Mouse (Mus musculus): ENCODE data around the gene Rasgrp4. TPM values are rescaled to one million over a fixed set of nuclear protein-coding genes. Genes with fewer than 3 reads are reported as not detected.
"Not testable (repeated sequence)": the region's sequence is repeated elsewhere in the genome, so short reads cannot be mapped to it uniquely, and the experiment has no call there.

Rasgrp4 gene
- polyA plus RNA-seq, 1 experiment from 2014 or later = 0.76 TPM

GRCm38 (mm10) chr7:29169231-29170065, 34.8 kb downstream of the Rasgrp4 start:
- Histone ChIP-seq H3K27ac (peak overlapping the region; percentile 83), H3K27me3 (replicated peaks) (peaks cover 37% of the 10 kb centered on the region), H3K4me2 (peak overlapping the region; percentile 81), H3K9me3 (no peaks in the 10 kb centered on the region), H3K36me3 (peaks cover 10% of the 10 kb centered on the region; the same call in 1 of the 2 replicates), H3K4me3 (replicated peaks) (peak overlapping the region; percentile 62), H3K4me1 (peaks cover 24% of the 10 kb centered on the region), H3K9ac (peak overlapping the region; percentile 25; the same call in 1 of the 2 replicates)
- peak; percentile 78 for ATAC-seq (ENCODE audit: insufficient read depth, low FRiP score, low read depth)
- under 1% methylated on average over 35 of the region's 39 CpGs for WGBS

DNA sequence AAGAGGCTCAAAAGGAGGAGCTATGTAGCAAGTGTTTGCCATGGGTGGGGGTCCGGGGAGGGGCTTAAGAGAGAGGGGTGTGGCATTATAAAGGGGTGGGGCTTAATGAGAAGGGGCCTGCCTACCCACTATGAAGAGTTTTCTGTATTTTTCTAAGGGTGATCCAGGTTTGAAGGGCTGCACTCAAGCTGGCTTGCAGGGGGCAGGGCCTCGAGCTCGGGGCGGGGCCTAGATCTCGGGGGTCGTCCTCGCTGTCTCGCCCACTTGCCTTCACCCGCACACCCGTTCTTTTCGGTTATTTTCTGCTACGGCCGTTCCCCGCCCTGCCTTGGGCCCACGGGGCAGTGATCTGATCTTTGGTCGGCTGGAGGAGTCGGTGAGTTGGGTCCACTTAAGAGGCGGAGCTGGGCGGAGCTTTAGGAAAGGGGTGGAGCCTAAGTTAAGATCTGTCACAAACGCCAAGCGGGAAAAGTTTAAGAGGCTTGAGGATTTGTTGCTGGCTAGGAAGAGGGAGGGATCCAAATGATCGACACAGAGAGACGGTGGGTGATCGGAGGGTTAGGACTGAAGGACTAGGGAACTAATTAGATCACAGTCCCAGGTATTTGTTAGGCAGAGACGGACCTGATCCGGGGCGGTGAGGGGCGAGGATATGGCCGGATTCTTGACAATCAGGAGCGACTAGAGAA, 35.6 kb downstream of the Rasgrp4 start, which contains the start of the genes Ggn and Spred3:
Gene Ggn, plus strand, starts transcription at position 145 of the 689 bp plus-strand sequence.
Gene Spred3, minus strand, starts transcription at position 346 of the 689 bp plus-strand sequence.
- ATAC-seq (ENCODE audit: insufficient read depth, low FRiP score, low read depth) = peak; percentile 59
- Histone ChIP-seq H3K27me3 (replicated peaks) (peaks cover 37% of the 10 kb centered on the region), H3K9ac (peak within 1 kb of the TSS; percentile 25), H3K4me1 (peaks cover 24% of the 10 kb centered on the region), H3K36me3 (peaks cover 17% of the 10 kb centered on the region), H3K4me3 (replicated peaks) (peak within 1 kb of the TSS; percentile 62), H3K27ac (peak within 1 kb of the TSS; percentile 83), H3K9me3 (no peaks in the 10 kb centered on the region), H3K4me2 (peak within 1 kb of the TSS; percentile 81)
- under 1% methylated on average over 30 of the region's 30 CpGs for WGBS

DNA sequence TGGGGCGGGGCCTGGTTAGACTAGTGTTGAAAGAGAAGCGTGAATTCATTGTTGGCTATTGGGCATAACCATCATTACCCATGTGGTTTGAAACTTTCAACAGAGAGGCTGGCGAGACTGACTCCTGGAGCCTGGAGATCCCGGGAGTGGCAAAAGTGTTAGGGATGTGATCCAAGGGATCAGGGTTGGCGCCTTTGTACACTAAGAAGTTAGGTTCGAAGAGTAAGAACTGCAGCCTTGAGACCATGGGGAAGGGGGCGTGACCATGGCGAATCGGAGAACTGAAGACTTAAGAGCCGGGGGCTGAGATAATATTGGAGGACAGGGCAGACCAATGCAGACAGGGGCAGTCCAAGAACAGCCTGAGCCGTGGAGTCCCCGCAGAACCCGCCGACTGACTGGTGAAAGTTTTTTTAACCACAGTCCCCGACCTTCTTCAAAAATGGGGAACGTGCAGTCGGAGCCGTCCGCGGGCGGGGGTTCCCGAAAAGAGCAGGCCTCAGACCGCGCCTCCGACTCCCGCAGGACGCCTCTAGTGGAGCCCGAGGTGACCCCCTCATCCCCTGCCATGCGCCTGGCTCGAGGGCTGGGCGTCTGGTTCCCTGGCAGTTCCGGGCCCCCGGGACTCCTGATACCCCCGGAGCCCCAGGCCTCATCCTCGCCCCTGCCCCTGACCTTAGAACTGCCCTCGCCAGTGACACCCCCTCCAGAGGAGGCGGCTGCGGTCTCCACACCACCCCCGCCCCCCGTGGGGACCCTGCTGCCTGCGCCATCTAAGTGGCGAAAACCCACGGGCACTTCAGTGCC, 36.3 kb downstream of the Rasgrp4 start:
- peak overlapping the region; percentile 19; the same call in 1 of the 2 replicates for H3K9ac ChIP-seq
- H3K4me1 ChIP-seq = peaks cover 24% of the 10 kb centered on the region
- no peak for ATAC-seq (ENCODE audit: insufficient read depth, low FRiP score, low read depth)
- no peak overlapping the region for H3K27ac ChIP-seq
- peak overlapping the region; percentile 81 for H3K4me2 ChIP-seq
- no peaks in the 10 kb centered on the region for H3K9me3 ChIP-seq
- H3K4me3 ChIP-seq (replicated peaks) = peak overlapping the region; percentile 62
- WGBS = 3% methylated on average over 43 of the region's 43 CpGs
- H3K36me3 ChIP-seq = peaks cover 25% of the 10 kb centered on the region
- H3K27me3 ChIP-seq (replicated peaks) = peaks cover 37% of the 10 kb centered on the region

- Histone ChIP-seq H3K36me3 (peaks cover 29% of the 10 kb centered on the region), H3K27me3 (replicated peaks) (peaks cover 37% of the 10 kb centered on the region), H3K9me3 (no peaks in the 10 kb centered on the region), H3K4me1 (peaks cover 24% of the 10 kb centered on the region), H3K4me2 (peak overlapping the region; percentile 81), H3K4me3 (replicated peaks) (peak overlapping the region; percentile 62), H3K9ac (peak overlapping the region; percentile 19; the same call in 1 of the 2 replicates), H3K27ac (no peak overlapping the region)
- 6% methylated on average over 34 of the region's 34 CpGs for WGBS
- ATAC-seq (ENCODE audit: insufficient read depth, low FRiP score, low read depth) = no peak
These were observed 37.0 kb downstream of the Rasgrp4 start for GRCm38 (mm10) chr7:29171562-29172097.

- Histone ChIP-seq H3K4me1 (peaks cover 24% of the 10 kb centered on the region), H3K9ac (no peak overlapping the region), H3K27ac (no peak overlapping the region), H3K27me3 (replicated peaks) (peaks cover 37% of the 10 kb centered on the region), H3K9me3 (no peaks in the 10 kb centered on the region), H3K4me2 (no peak overlapping the region), H3K36me3 (peaks cover 29% of the 10 kb centered on the region), H3K4me3 (replicated peaks) (no peak overlapping the region)
- 51% methylated on average over 32 of the region's 32 CpGs for WGBS
- ATAC-seq (ENCODE audit: insufficient read depth, low FRiP score, low read depth) = no peak
These were observed 37.9 kb downstream of the Rasgrp4 start for GRCm38 (mm10) chr7:29172390-29173016.

DNA sequence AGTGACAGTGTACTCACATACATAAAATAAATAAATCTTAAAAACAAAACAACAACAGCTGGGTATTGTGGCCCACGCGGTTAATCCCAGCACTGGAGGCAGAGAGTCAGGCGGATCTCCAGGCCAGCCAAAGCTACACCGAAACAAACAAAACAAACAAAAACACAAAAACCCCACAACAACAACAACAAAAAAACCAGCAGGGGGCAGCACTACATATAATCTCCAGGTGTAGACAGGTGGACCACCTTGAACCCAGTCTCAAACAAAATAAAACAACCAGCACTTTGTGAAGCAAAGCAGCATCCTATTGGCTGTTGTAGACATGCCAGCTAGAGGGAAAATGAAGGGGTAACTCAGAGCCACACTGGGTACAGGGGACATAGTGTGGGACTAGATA, 43.5 kb downstream of the Rasgrp4 start:
- WGBS = 90% methylated on average over 4 of the region's 4 CpGs
- no peak overlapping the region for H3K4me3 ChIP-seq (replicated peaks)
- no peak overlapping the region for H3K4me2 ChIP-seq
- no peak for ATAC-seq (ENCODE audit: insufficient read depth, low FRiP score, low read depth)
- H3K4me1 ChIP-seq = peaks cover 11% of the 10 kb centered on the region
- no peak overlapping the region for H3K9ac ChIP-seq
- peaks cover 8% of the 10 kb centered on the region for H3K27me3 ChIP-seq (replicated peaks)
- H3K9me3 ChIP-seq = no peaks in the 10 kb centered on the region
- no peak overlapping the region for H3K27ac ChIP-seq
- H3K36me3 ChIP-seq = peaks cover 27% of the 10 kb centered on the region

- Histone ChIP-seq H3K36me3 (peaks cover 21% of the 10 kb centered on the region), H3K27ac (no peak overlapping the region), H3K27me3 (replicated peaks) (no peaks in the 10 kb centered on the region), H3K4me2 (peak overlapping the region; percentile 78), H3K4me3 (replicated peaks) (peak overlapping the region; percentile 76), H3K9me3 (no peaks in the 10 kb centered on the region), H3K9ac (peak overlapping the region; percentile 83; the same call in 1 of the 2 replicates), H3K4me1 (peaks cover 11% of the 10 kb centered on the region)
- WGBS = 28% methylated on average over 7 of the region's 7 CpGs
- no peak for ATAC-seq (ENCODE audit: insufficient read depth, low FRiP score, low read depth)
These were observed 44.7 kb downstream of the Rasgrp4 start for GRCm38 (mm10) chr7:29179323-29179722.

DNA sequence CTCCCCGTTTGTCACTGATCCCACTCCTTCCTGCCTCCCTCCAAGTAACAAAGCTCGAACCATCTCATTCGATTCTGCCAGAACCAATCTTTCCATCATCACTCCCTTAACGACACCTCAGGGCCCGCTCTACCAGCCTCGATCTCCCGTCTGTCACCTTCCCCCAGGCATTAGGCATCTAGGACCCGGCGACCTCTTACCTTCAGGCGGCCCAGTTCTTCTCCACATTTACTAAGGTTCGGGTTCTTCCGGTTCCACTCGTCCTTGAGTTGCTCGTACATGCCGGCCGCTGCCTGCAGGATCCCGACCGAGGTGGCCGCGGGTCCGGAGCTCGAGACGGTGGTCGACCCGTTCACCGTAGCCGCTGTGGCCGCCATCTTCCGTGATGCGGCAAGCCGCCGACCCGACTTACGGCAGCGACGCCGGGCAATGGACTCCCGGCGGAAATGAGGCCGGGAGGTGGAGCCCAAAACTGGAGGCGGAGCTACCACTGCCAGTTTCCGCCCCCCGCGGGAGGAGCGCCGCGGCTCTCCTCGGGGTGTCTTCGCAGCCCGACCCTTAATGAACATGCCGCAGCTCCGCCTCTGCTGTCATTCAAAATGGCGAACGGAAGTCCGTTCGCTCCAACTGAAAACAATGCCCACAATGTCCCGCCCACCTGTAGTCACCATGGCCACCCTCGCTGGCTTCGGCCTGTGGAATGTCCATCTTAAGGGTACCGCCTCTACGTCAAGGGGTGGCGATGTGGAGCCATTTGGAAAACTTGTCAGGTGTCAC, 45.6 kb downstream of the Rasgrp4 start, which contains the start of gene Psmd8:
Gene Psmd8, minus strand, starts transcription at position 625 of the 777 bp plus-strand sequence.
- peak within 1 kb of the TSS; percentile 65 for H3K27ac ChIP-seq
- ATAC-seq (ENCODE audit: insufficient read depth, low FRiP score, low read depth) = peak; percentile 94
- under 1% methylated on average over 62 of the region's 62 CpGs for WGBS
- peak within 1 kb of the TSS; percentile 83 for H3K9ac ChIP-seq
- no peaks in the 10 kb centered on the region for H3K27me3 ChIP-seq (replicated peaks)
- peaks cover 12% of the 10 kb centered on the region for H3K36me3 ChIP-seq
- peak within 1 kb of the TSS; percentile 78 for H3K4me2 ChIP-seq
- peak within 1 kb of the TSS; percentile 76 for H3K4me3 ChIP-seq (replicated peaks)
- H3K9me3 ChIP-seq = no peaks in the 10 kb centered on the region
- H3K4me1 ChIP-seq = peaks cover 11% of the 10 kb centered on the region

GRCm38 (mm10) chr7:29180854-29181236, 46.2 kb downstream of the Rasgrp4 start:
- no peak overlapping the region for H3K27ac ChIP-seq
- WGBS = 38% methylated on average over 5 of the region's 5 CpGs
- H3K4me2 ChIP-seq = peak overlapping the region; percentile 47
- H3K4me1 ChIP-seq = peaks cover 11% of the 10 kb centered on the region
- no peak overlapping the region for H3K9ac ChIP-seq
- H3K36me3 ChIP-seq = peaks cover 6% of the 10 kb centered on the region; the same call in 1 of the 2 replicates
- peak overlapping the region; percentile 76 for H3K4me3 ChIP-seq (replicated peaks)
- H3K9me3 ChIP-seq = no peaks in the 10 kb centered on the region
- no peak for ATAC-seq (ENCODE audit: insufficient read depth, low FRiP score, low read depth)
- H3K27me3 ChIP-seq (replicated peaks) = no peaks in the 10 kb centered on the region

DNA sequence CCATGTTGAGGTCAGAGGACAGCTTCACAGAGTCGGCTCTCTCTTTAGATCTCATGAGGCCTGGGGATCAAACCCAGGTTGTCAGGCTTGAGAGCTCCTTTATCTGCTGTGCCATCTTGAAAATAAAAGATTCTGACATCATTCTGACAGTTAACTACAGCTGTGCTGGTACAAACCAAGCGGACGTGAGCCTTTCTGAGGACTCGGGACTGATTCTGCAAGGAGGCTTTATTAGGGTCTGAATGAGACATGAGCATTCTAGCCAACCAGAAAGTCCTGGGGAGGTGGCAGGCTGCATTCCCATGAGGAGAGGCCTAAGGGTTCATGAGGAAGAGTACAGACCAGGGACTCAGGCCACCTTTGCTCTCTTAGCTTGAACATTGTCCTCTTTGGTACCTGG, 46.7 kb downstream of the Rasgrp4 start:
- not testable (repeated sequence) for H3K4me2 ChIP-seq; H3K9ac ChIP-seq; H3K9me3 ChIP-seq; H3K27me3 ChIP-seq (replicated peaks); ATAC-seq (ENCODE audit: insufficient read depth, low FRiP score, low read depth); H3K36me3 ChIP-seq; H3K4me3 ChIP-seq (replicated peaks); H3K27ac ChIP-seq
- H3K4me1 ChIP-seq = peaks cover 11% of the 10 kb centered on the region
- WGBS = 90% methylated on average over 4 of the region's 4 CpGs

Measured in stomach, embryonic 15.5 days (tissue).